Mouse (Mus musculus) gastrocnemius, postnatal 36 days (tissue): ENCODE results near the gene AW011738. TPM values are rescaled to one million over a fixed set of nuclear protein-coding genes. Genes with fewer than 3 reads are reported as not detected.

Experiments
- DNase-seq, 2 experiments: peaks; one replicate each; pipeline ENCODE4 v3.0.0; 2022
- intact Hi-C: fragments of 180-260 bp; cut with DNase I; formaldehyde crosslinking; loops from one replicate; pipeline ENCODE4 v1.15.1; 2025
- microRNA-seq, 2 experiments: library from miRNA; unstranded; fragments of <30 nt; microRNA quantifications; one replicate each; pipeline ENCODE4 v1.2.0; 2021
- total RNA-seq, 2 experiments: library from RNA; stranded (reverse); gene quantifications; 2 replicates each; pipeline ENCODE4 v1.2.3; 2021

The AW011738 gene
- total RNA-seq, 2 experiments from 2014 or later = 2.8 to 4.4 TPM

GRCm38 (mm10) chr4:156235360-156235770 is 32.3 kb downstream of the AW011738 start:
- intact Hi-C loops = loop anchor here (2.0 kb wide), 1 partner anchor 33 kb away; the partner anchor contains the start of gene AW011738
- DNase-seq = no peak

GRCm38 (mm10) chr4:156235808-156236533 is 32.9 kb downstream of the AW011738 start, which contains the start of gene Noc2l:
Noc2l (plus strand) TSS chr4:156236010.
- intact Hi-C loops = loop anchor here (2.0 kb wide), 1 partner anchor 33 kb away; the partner anchor contains the start of gene AW011738
- DNase-seq = peak; percentile 78 to 88

- no peak for DNase-seq
- intact Hi-C loops = no loop called here
Measured at GRCm38 (mm10) chr4:156236651-156237447, 33.7 kb downstream of the AW011738 start.

- DNase-seq = no peak
- intact Hi-C loops = no loop called here
Measured at GRCm38 (mm10) chr4:156249567-156249966, 46.5 kb downstream of the AW011738 start.

- intact Hi-C loops = no loop called here
Measured at GRCm38 (mm10) chr4:156251081-156251480, 48.0 kb downstream of the AW011738 start.

GRCm38 (mm10) chr4:156252140-156252539 is 49.0 kb downstream of the AW011738 start:
- intact Hi-C loops = no loop called here
- no peak for DNase-seq

More at GRCm38 (mm10) chr4:156251081-156251480, 48.0 kb downstream of the AW011738 start:
- no peak for DNase-seq

GRCm38 (mm10) chr4:156252619-156253018 is 49.5 kb downstream of the AW011738 start:
- no peak for DNase-seq
- intact Hi-C loops = no loop called here

GRCm38 (mm10) chr4:156253043-156253442 is 49.9 kb downstream of the AW011738 start:
- intact Hi-C loops = no loop called here
- DNase-seq = no peak

GRCm38 (mm10) chr4:156254361-156255077 is 51.4 kb downstream of the AW011738 start:
- DNase-seq = no peak
- intact Hi-C loops = no loop called here

Small RNA genes lying within 50 kb of the gene (microRNA-seq; reads per million reads assigned to microRNA genes)
- 0 to 0.36 reads per million in 2 experiments for gene Mir7658

Other genes with a start within 250 kb of the AW011738 start
- 10 to 100 TPM; 13.1 to 21.3 TPM for gene C1qtnf12, start 241.0 kb upstream of the AW011738 start, total RNA-seq
- gene B3galt6, start 210.7 kb upstream of the AW011738 start, total RNA-seq = 1 to 10 TPM; 1.1 to 1.5 TPM
- gene Sdf4, start 210.4 kb upstream of the AW011738 start, total RNA-seq = 10 to 100 TPM; 63.1 to 68.4 TPM
- gene Tnfrsf4, start 189.5 kb upstream of the AW011738 start, total RNA-seq = under 1 TPM; 0.59 to 0.94 TPM
- gene Tnfrsf18, start 177.1 kb upstream of the AW011738 start, total RNA-seq = under 1 TPM in 1 of 2 experiments, not detected in 1; 0.48 TPM
- gene Ttll10, start 143.9 kb upstream of the AW011738 start, total RNA-seq = not detected
- gene 9430015G10Rik, start 93.3 kb upstream of the AW011738 start, total RNA-seq = 1 to 10 TPM; 3.1 to 4.7 TPM
- not detected for gene Rnf223, start 72.8 kb upstream of the AW011738 start, total RNA-seq
- gene Agrn, start 5.8 kb upstream of the AW011738 start, total RNA-seq = 1 to 10 TPM; 7.0 to 8.6 TPM
- gene Isg15, start 2.5 kb upstream of the AW011738 start, total RNA-seq = 1 to 10 TPM in 1 of 2 experiments, under 1 TPM in 1; 0.97 to 1.1 TPM
- gene Perm1, start 12.6 kb downstream of the AW011738 start, total RNA-seq = 100 to 1,000 TPM; 144 to 172 TPM
- 1 to 10 TPM; 5.0 to 5.9 TPM for gene Plekhn1, start 31.6 kb downstream of the AW011738 start, total RNA-seq
- gene Noc2l, start 32.7 kb downstream of the AW011738 start, total RNA-seq = 10 to 100 TPM; 25.2 to 29.4 TPM
- gene Samd11, start 52.4 kb downstream of the AW011738 start, total RNA-seq = under 1 TPM in 1 of 2 experiments, not detected in 1; 0.25 TPM
- not detected for gene Vmn2r-ps159, start 127.8 kb downstream of the AW011738 start, total RNA-seq